Comparison of ENCODE assay signal across 24 mouse cellular contexts in the genomic region with DNA sequence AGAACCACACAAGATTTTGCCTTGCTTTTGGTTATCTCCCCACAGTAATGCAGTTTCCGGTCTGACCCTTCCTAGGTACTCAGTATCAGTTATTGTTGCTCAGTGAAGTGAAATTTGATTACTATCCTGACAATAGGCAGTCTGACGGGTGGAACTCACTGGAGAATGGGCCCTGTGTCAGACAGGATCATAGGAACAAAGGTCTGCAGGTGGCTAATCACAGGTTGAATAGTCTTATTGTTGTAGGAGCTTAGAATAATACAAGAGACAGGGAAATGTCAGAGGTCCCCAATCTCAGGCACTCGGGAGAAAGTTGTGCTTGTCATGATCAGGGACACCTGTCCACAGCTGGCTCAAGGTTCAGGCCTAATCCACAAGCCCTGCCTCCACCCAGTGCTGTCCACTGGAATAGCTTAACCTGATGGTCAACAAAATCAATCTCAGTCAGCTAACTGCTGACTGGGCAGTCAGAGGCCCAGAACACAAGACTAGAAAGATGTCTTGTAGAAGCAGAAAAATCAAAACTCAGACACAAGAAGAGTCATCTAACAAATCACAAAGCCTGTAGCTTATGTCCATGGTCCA. TPM values are rescaled to one million over a fixed set of nuclear protein-coding genes. Genes with fewer than 3 reads are reported as not detected.
DNase-seq lines count a peak whose midpoint lies in the region; ATAC-seq and TF ChIP-seq lines count a peak whose summit lies in the region.
"Had no signal": no experiment of that assay in that cellular context is flagged by ENCODE, and none has a peak within 500 bp of the region (broad histone marks: within the 10 kb centered on the region; RNA-seq: fewer than 3 reads in every experiment).

No protein-coding gene starts in this region.

- WGBS in forebrain, embryonic 10.5 days: 14% methylated on average over 3 of the region's 3 CpGs
- 6% methylated on average over 3 of the region's 3 CpGs for WGBS in forebrain, embryonic 12.5 days

- no peak for ATAC-seq in forebrain, embryonic 12.5 days (ENCODE audit: low FRiP score)
- ATAC-seq in G1E (ENCODE audit: extremely low read depth, insufficient number of reproducible peaks, low FRiP score, poor library complexity, severe bottlenecking): peak; percentile 52; the same call in 1 of the 2 replicates
- ATAC-seq in megakaryocyte-erythroid progenitor cell, adult 5-6 weeks (replicated peaks; ENCODE audit: low FRiP score, low TSS enrichment, poor library complexity, severe bottlenecking): peak; percentile 48; the same call in 1 of the 2 replicates
- ATAC-seq: forebrain, embryonic 14.5 days; hindbrain, embryonic 16.5 days; liver, postnatal 0 days had no signal

- H3K4me3 ChIP-seq in forebrain, embryonic 10.5 days: no peak overlapping the region
- H3K4me3 ChIP-seq in forebrain, embryonic 12.5 days (replicated peaks): no peak overlapping the region
- no peak overlapping the region for H3K4me3 ChIP-seq in G1E (ENCODE audit: low read depth, low read length)
- H3K4me3 ChIP-seq: embryonic facial prominence, embryonic 12.5 days; erythroblast, embryonic 14.5 days; gastrocnemius, adult 2 months; hindbrain, embryonic 10.5 days; limb, embryonic 10.5 days; midbrain, embryonic 12.5 days had no signal

- H3K9me3 ChIP-seq in forebrain, embryonic 10.5 days: no peaks in the 10 kb centered on the region
- no peaks in the 10 kb centered on the region for H3K9me3 ChIP-seq in forebrain, embryonic 12.5 days
- peaks cover 5% of the 10 kb centered on the region; the same call in 1 of the 2 replicates for H3K9me3 ChIP-seq in G1E (replicated peaks)
- H3K9me3 ChIP-seq: embryonic facial prominence, embryonic 12.5 days; hindbrain, embryonic 10.5 days; limb, embryonic 10.5 days; midbrain, embryonic 12.5 days had no signal

- no peak overlapping the region for H3K4me2 ChIP-seq in forebrain, embryonic 12.5 days
- H3K4me2 ChIP-seq: embryonic facial prominence, embryonic 12.5 days; midbrain, embryonic 12.5 days had no signal

- H3K4me1 ChIP-seq in forebrain, embryonic 10.5 days: peaks cover 22% of the 10 kb centered on the region
- peaks cover 12% of the 10 kb centered on the region for H3K4me1 ChIP-seq in forebrain, embryonic 12.5 days
- peaks cover 53% of the 10 kb centered on the region for H3K4me1 ChIP-seq in G1E (ENCODE audit: insufficient read depth, low read depth, low read length)
- H3K4me1 ChIP-seq: embryonic facial prominence, embryonic 12.5 days had no signal

- peak overlapping the region; percentile 13; the same call in 1 of the 2 replicates for H3K27ac ChIP-seq in forebrain, embryonic 10.5 days
- no peak overlapping the region for H3K27ac ChIP-seq in forebrain, embryonic 12.5 days
- H3K27ac ChIP-seq: embryonic facial prominence, embryonic 12.5 days; gastrocnemius, adult 2 months; hindbrain, embryonic 10.5 days; limb, embryonic 10.5 days; midbrain, embryonic 12.5 days had no signal

- 0 out of 2 replicates have a peak, but pooled peaks cover 5% of the 10 kb centered on the region for H3K27me3 ChIP-seq in forebrain, embryonic 10.5 days (ENCODE audit: poor library complexity, severe bottlenecking)
- H3K27me3 ChIP-seq in forebrain, embryonic 12.5 days: no peaks in the 10 kb centered on the region
- H3K27me3 ChIP-seq in G1E (ENCODE audit: insufficient read depth, low read length): no peaks in the 10 kb centered on the region
- H3K27me3 ChIP-seq: embryonic facial prominence, embryonic 12.5 days; midbrain, embryonic 12.5 days had no signal

- DNase-seq in forebrain, embryonic 10.5 days (ENCODE audit: extremely low spot score, low spot score): no peak
- peak; percentile 59 for DNase-seq in kidney, adult 9 months
- DNase-seq in kidney, postnatal 10 days: no peak
- no peak for DNase-seq in G1E (ENCODE audit: low spot score)
- no peak for DNase-seq in cerebellum, postnatal 4 days (ENCODE audit: low spot score in 2 of 2)
- DNase-seq in urinary bladder, adult 18-20 months (ENCODE audit: low spot score in 2 of 2): no peak
- DNase-seq: adrenal gland, postnatal 36 days; cerebellum, adult 11 months; cerebellum, postnatal 10 days; gastrocnemius, adult 2 months; kidney, adult 18-20 months; liver; liver, postnatal 0 days; lung, postnatal 10 days; thymus, postnatal 25 days had no signal

- peaks cover 7% of the 10 kb centered on the region for H3K36me3 ChIP-seq in forebrain, embryonic 10.5 days (replicated peaks)
- H3K36me3 ChIP-seq in forebrain, embryonic 12.5 days (replicated peaks): peaks cover 9% of the 10 kb centered on the region
- H3K36me3 ChIP-seq in G1E (replicated peaks): peaks cover 72% of the 10 kb centered on the region
- H3K36me3 ChIP-seq: midbrain, embryonic 12.5 days had no signal

- no peak overlapping the region for H3K9ac ChIP-seq in forebrain, embryonic 12.5 days
- H3K9ac ChIP-seq: embryonic facial prominence, embryonic 12.5 days; liver, postnatal 0 days; midbrain, embryonic 12.5 days had no signal

- no peak for TF ChIP-seq CTCF in G1E (IDR thresholded peaks at IDR 0.05; ENCODE audit: low read depth, low read length)

RNA-seq across cellular contexts. Expression of a gene that starts 23.3 kb away (rescaled TPM):
- 22.6 and 24.2 TPM in 2 replicates for polyA plus RNA-seq in forebrain, embryonic 10.5 days (2016; fragmentation: Nextera tagmentation; extraction: Ambion mirVana)
- 16.6 and 20.0 TPM in 2 replicates for polyA plus RNA-seq in forebrain, embryonic 12.5 days (2016; fragmentation: Nextera tagmentation; extraction: Ambion mirVana)
- total RNA-seq in G1E (2014; fragmentation: Nextera tagmentation) (7.3 and 10.6 TPM in 2 replicates), G1E (2017) (22.0 and 25.7 TPM in 2 replicates)
- 14.6 and 16.5 TPM in 2 replicates for polyA plus RNA-seq in G1E (2012)
- total RNA-seq in megakaryocyte-erythroid progenitor cell, adult 5-6 weeks (2014; fragmentation: Nextera tagmentation): 20.2 and 27.0 TPM in 2 replicates
- total RNA-seq in megakaryocyte-erythroid progenitor cell, adult 5-6 weeks (2017): 18.9 and 23.2 TPM in 2 replicates

RNA-seq across cellular contexts. Expression of a gene that starts 41.7 kb away (rescaled TPM):
- 0.67 and 0.73 TPM in 2 replicates for polyA plus RNA-seq in forebrain, embryonic 10.5 days (2016; fragmentation: Nextera tagmentation; extraction: Ambion mirVana)
- polyA plus RNA-seq in forebrain, embryonic 12.5 days (2016; fragmentation: Nextera tagmentation; extraction: Ambion mirVana): 0.66 and 1.0 TPM in 2 replicates
- 2.3 and 2.4 TPM in 2 replicates for total RNA-seq in G1E (2014; fragmentation: Nextera tagmentation)
- 1.4 and 1.7 TPM in 2 replicates for total RNA-seq in G1E (2017)
- polyA plus RNA-seq in G1E (2012): 8.3 and 11.1 TPM in 2 replicates
- not detected in 2 replicates for total RNA-seq in megakaryocyte-erythroid progenitor cell, adult 5-6 weeks (2014; fragmentation: Nextera tagmentation)
- total RNA-seq in megakaryocyte-erythroid progenitor cell, adult 5-6 weeks (2017): not detected in 2 replicates

RNA-seq across cellular contexts. Expression of a gene that starts 51.3 kb away (rescaled TPM):
- polyA plus RNA-seq in forebrain, embryonic 10.5 days (2016; fragmentation: Nextera tagmentation; extraction: Ambion mirVana): 9.8 and 10.9 TPM in 2 replicates
- polyA plus RNA-seq in forebrain, embryonic 12.5 days (2016; fragmentation: Nextera tagmentation; extraction: Ambion mirVana): 27.5 and 32.1 TPM in 2 replicates
- total RNA-seq in G1E (2014; fragmentation: Nextera tagmentation) (not detected in 2 replicates), G1E (2017) (not detected in 2 replicates)
- polyA plus RNA-seq in G1E (2012): not detected in 2 replicates
- total RNA-seq in megakaryocyte-erythroid progenitor cell, adult 5-6 weeks (2014; fragmentation: Nextera tagmentation): not detected in 2 replicates
- not detected in 2 replicates for total RNA-seq in megakaryocyte-erythroid progenitor cell, adult 5-6 weeks (2017)
- polyA plus RNA-seq: erythroblast, embryonic 14.5 days had no signal

RNA-seq across cellular contexts. Expression of a gene that starts 51.6 kb away (rescaled TPM):
- 13.1 and 14.3 TPM in 2 replicates for polyA plus RNA-seq in forebrain, embryonic 10.5 days (2016; fragmentation: Nextera tagmentation; extraction: Ambion mirVana)
- 22.5 and 22.9 TPM in 2 replicates for polyA plus RNA-seq in forebrain, embryonic 12.5 days (2016; fragmentation: Nextera tagmentation; extraction: Ambion mirVana)
- total RNA-seq in G1E (2014; fragmentation: Nextera tagmentation) (56.9 and 66.9 TPM in 2 replicates), G1E (2017) (69.8 and 78.6 TPM in 2 replicates)
- polyA plus RNA-seq in G1E (2012): 32.9 and 42.0 TPM in 2 replicates
- total RNA-seq in megakaryocyte-erythroid progenitor cell, adult 5-6 weeks (2014; fragmentation: Nextera tagmentation): 33.7 and 36.7 TPM in 2 replicates
- total RNA-seq in megakaryocyte-erythroid progenitor cell, adult 5-6 weeks (2017): 27.4 and 37.7 TPM in 2 replicates

Comparison
In these comparisons a context has a peak if more than half of its experiments do, and no peak if none do; other contexts are left out.
1. RNA of a gene that starts 51.3 kb away (polyA plus RNA-seq): 27.5 to 32.1 TPM in forebrain, embryonic 12.5 days and 9.8 to 10.9 TPM in forebrain, embryonic 10.5 days; not detected in G1E; every median in the first group is over 10 times any median in the second.